Mouse (Mus musculus): ENCODE measurements around the gene Hrh2.

DNA sequence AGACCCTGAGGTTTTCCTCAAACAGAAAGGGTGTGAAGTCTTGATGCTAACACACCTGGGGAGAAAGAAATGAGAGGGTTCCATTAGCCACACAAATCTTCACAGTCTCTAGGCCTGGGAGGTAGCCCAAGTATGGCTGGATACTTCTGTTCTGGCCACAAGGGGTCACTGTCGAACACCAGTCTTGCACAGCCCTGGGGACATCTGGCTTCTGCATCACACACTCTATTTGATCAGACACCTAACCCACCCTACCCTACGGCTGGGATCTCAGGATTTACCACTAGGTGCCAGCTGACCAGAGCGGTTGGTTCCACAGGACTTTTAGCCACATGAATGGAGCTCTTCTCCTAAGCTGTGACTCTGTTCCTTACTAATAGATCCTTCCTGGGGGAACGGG is 17.2 kb upstream of the Hrh2 start:
- peak; percentile 37 for TF ChIP-seq CTCF (IDR thresholded peaks at IDR 0.05; ENCODE audit: low read depth)
- no peak for TF ChIP-seq EP300 (optimal IDR thresholded peaks at IDR 0.05)

All from stomach, postnatal 0 days (tissue).